Mouse (Mus musculus) forebrain, embryonic 12.5 days (tissue): Measurements from ENCODE around the gene Klhl42. TPM values are rescaled to one million over a fixed set of nuclear protein-coding genes. Genes with fewer than 3 reads are reported as not detected.

Source experiments
- polyA plus RNA-seq: library from polyadenylated mRNA; unstranded; fragments of >200 nt; fragmentation: Nextera tagmentation; extraction: Ambion mirVana; gene quantifications from 2 replicates; pipeline ENCODE4 v1.2.1, GENCODE M21; 2016

Gene Klhl42
- polyA plus RNA-seq, 1 experiment from 2014 or later = 6.7 TPM

Other genes with a start within 250 kb of the Klhl42 start
- not detected in 2 replicates for gene Smco2, start 241.3 kb upstream of the Klhl42 start, polyA plus RNA-seq
- 24.9 and 29.9 TPM in 2 replicates for gene Ppfibp1, start 202.9 kb upstream of the Klhl42 start, polyA plus RNA-seq
- not detected in 2 replicates for gene 1700034J05Rik, start 137.0 kb upstream of the Klhl42 start, polyA plus RNA-seq
- 0.62 and 1.1 TPM in 2 replicates for gene Rep15, start 58.8 kb upstream of the Klhl42 start, polyA plus RNA-seq
- 89.5 and 94.3 TPM in 2 replicates for gene Mrps35, start 48.6 kb upstream of the Klhl42 start, polyA plus RNA-seq
- 0.41 and 0.68 TPM in 2 replicates for gene Mansc4, start 4.3 kb upstream of the Klhl42 start, polyA plus RNA-seq
- gene Pthlh, start 172.8 kb downstream of the Klhl42 start, polyA plus RNA-seq = 2.8 and 3.4 TPM in 2 replicates